Mouse (Mus musculus): ENCODE measurements around the gene Nectin1. TPM values are rescaled to one million over a fixed set of nuclear protein-coding genes. Genes with fewer than 3 reads are reported as not detected.

Nectin1 gene
- total and polyA plus RNA-seq, 3 experiments = 0.26 to 1.9 (median 1.8) TPM

GRCm38 (mm10) chr9:43754083-43754482 is 10.3 kb downstream of the Nectin1 start:
- Histone ChIP-seq H3K27me3 (replicated peaks) (no peaks in the 10 kb centered on the region), H3K9ac (ENCODE audit: insufficient read depth, low read depth) (no peak overlapping the region), H3K9me3 (replicated peaks; ENCODE audit: low read length) (no peaks in the 10 kb centered on the region), H3K27ac (ENCODE audit: insufficient read depth, low read depth) (no peak overlapping the region), H3K4me1 (ENCODE audit: control insufficient read depth in 1 of 2, insufficient read depth in 2 of 2) (peaks cover 14 to 42% of the 10 kb centered on the region in 2 experiments), H3K36me3 (replicated peaks in 1 of 2; ENCODE audit: control insufficient read depth in 1 of 2, insufficient read depth in 1 of 2, low read length in 1 of 2) (peaks cover 0 to 6% of the 10 kb centered on the region in 2 experiments), H3K4me2 (ENCODE audit: insufficient read depth, low read depth, poor library complexity, severe bottlenecking) (no peak overlapping the region), H3K79me2 (replicated peaks; ENCODE audit: control insufficient read depth, extremely low read depth, insufficient read depth, poor library complexity, severe bottlenecking) (no peaks in the 10 kb centered on the region), H3K4me3 (replicated peaks in 1 of 3; ENCODE audit: low read depth in 2 of 3, low read length in 2 of 3, poor library complexity in 1 of 3) (no peak overlapping the region)
- in situ Hi-C loops (cut with MboI; ENCODE audit: low pct_ligation_motif_present, low pct_unique_long_range_greater_than_20kb, low sequenced_read_pairs) (no loop called here), dilution Hi-C loops (cut with MboI; ENCODE audit: extremely low pct_ligation_motif_present, extremely low pct_unique_long_range_greater_than_20kb, low sequenced_read_pairs) (no loop called here)
- no peak for DNase-seq (ENCODE audit: extremely low read depth)
- no peak for TF ChIP-seq BHLHE40 (IDR thresholded peaks at IDR 0.05; ENCODE audit: low read depth, low read length)
- no peak for TF ChIP-seq CTCF (conservative IDR thresholded peaks at IDR 0.05 in 1 of 2, IDR thresholded peaks at IDR 0.05 in 1 of 2; ENCODE audit: low read depth in 2 of 2, low read length in 2 of 2)

- Histone ChIP-seq H3K27ac (ENCODE audit: insufficient read depth, low read depth) (no peak overlapping the region), H3K27me3 (replicated peaks) (no peaks in the 10 kb centered on the region), H3K36me3 (replicated peaks in 1 of 2; ENCODE audit: control insufficient read depth in 1 of 2, insufficient read depth in 1 of 2, low read length in 1 of 2) (peaks cover 0 to 6% of the 10 kb centered on the region in 2 experiments), H3K4me3 (replicated peaks in 1 of 3; ENCODE audit: low read depth in 2 of 3, low read length in 2 of 3, poor library complexity in 1 of 3) (no peak overlapping the region), H3K4me1 (ENCODE audit: control insufficient read depth in 1 of 2, insufficient read depth in 2 of 2) (peaks cover 14 to 47% of the 10 kb centered on the region in 2 experiments), H3K4me2 (ENCODE audit: insufficient read depth, low read depth, poor library complexity, severe bottlenecking) (no peak overlapping the region), H3K79me2 (replicated peaks; ENCODE audit: control insufficient read depth, extremely low read depth, insufficient read depth, poor library complexity, severe bottlenecking) (no peaks in the 10 kb centered on the region), H3K9ac (ENCODE audit: insufficient read depth, low read depth) (no peak overlapping the region), H3K9me3 (replicated peaks; ENCODE audit: low read length) (no peaks in the 10 kb centered on the region)
- dilution Hi-C loops (cut with MboI; ENCODE audit: extremely low pct_ligation_motif_present, extremely low pct_unique_long_range_greater_than_20kb, low sequenced_read_pairs) (no loop called here), in situ Hi-C loops (cut with MboI; ENCODE audit: low pct_ligation_motif_present, low pct_unique_long_range_greater_than_20kb, low sequenced_read_pairs) (no loop called here)
- DNase-seq (ENCODE audit: extremely low read depth) = no peak
- TF ChIP-seq PAX5 (IDR thresholded peaks at IDR 0.05; ENCODE audit: low read length) (no peak), RCOR1 (conservative IDR thresholded peaks at IDR 0.05; ENCODE audit: low read depth, low read length) (no peak)
Measured at GRCm38 (mm10) chr9:43754768-43755197, 11.0 kb downstream of the Nectin1 start.

- H3K4me2 ChIP-seq (ENCODE audit: insufficient read depth, low read depth, poor library complexity, severe bottlenecking) = no peak overlapping the region
- H3K79me2 ChIP-seq (replicated peaks; ENCODE audit: control insufficient read depth, extremely low read depth, insufficient read depth, poor library complexity, severe bottlenecking) = no peaks in the 10 kb centered on the region
- dilution Hi-C loops (cut with MboI; ENCODE audit: extremely low pct_ligation_motif_present, extremely low pct_unique_long_range_greater_than_20kb, low sequenced_read_pairs) = no loop called here
- H3K9me3 ChIP-seq (replicated peaks; ENCODE audit: low read length) = no peaks in the 10 kb centered on the region
- H3K4me3 ChIP-seq (replicated peaks in 1 of 3; ENCODE audit: low read depth in 2 of 3, low read length in 2 of 3, poor library complexity in 1 of 3) = no peak overlapping the region
- in situ Hi-C loops (cut with MboI; ENCODE audit: low pct_ligation_motif_present, low pct_unique_long_range_greater_than_20kb, low sequenced_read_pairs) = no loop called here
- no peak overlapping the region for H3K9ac ChIP-seq (ENCODE audit: insufficient read depth, low read depth)
- H3K27me3 ChIP-seq (replicated peaks) = no peaks in the 10 kb centered on the region
- peak; percentile 69 for DNase-seq (ENCODE audit: extremely low read depth)
- no peak overlapping the region for H3K27ac ChIP-seq (ENCODE audit: insufficient read depth, low read depth)
- peaks cover 0 to 5% of the 10 kb centered on the region in 2 experiments for H3K36me3 ChIP-seq (replicated peaks in 1 of 2; ENCODE audit: control insufficient read depth in 1 of 2, insufficient read depth in 1 of 2, low read length in 1 of 2)
- peaks cover 14 to 47% of the 10 kb centered on the region in 2 experiments for H3K4me1 ChIP-seq (ENCODE audit: control insufficient read depth in 1 of 2, insufficient read depth in 2 of 2)
- TF ChIP-seq PAX5 (IDR thresholded peaks at IDR 0.05; ENCODE audit: low read length) = no peak
- no peak for TF ChIP-seq TCF12 (IDR thresholded peaks at IDR 0.05; ENCODE audit: low read depth, low read length)
- no peak for TF ChIP-seq HCFC1 (IDR thresholded peaks at IDR 0.05; ENCODE audit: low read depth, low read length)
- no peak for TF ChIP-seq E2F4 (IDR thresholded peaks at IDR 0.05; ENCODE audit: insufficient replicate concordance, low read depth, low read length)
- peak; percentile 59; the same call in 1 of the 2 replicates for TF ChIP-seq IRF4 (IDR thresholded peaks at IDR 0.05; ENCODE audit: low read depth, low read length)
- no peak for TF ChIP-seq ZNF384 (IDR thresholded peaks at IDR 0.05; ENCODE audit: low read depth, low read length)
- TF ChIP-seq RAD21 (IDR thresholded peaks at IDR 0.05; ENCODE audit: low read depth, low read length) = no peak
- TF ChIP-seq ZKSCAN1 (IDR thresholded peaks at IDR 0.05; ENCODE audit: borderline replicate concordance, low read depth, low read length) = no peak
- no peak for TF ChIP-seq MYC (IDR thresholded peaks at IDR 0.05; ENCODE audit: low read depth, low read length)
- no peak for TF ChIP-seq MAFK (IDR thresholded peaks at IDR 0.05; ENCODE audit: insufficient replicate concordance, low read length)
- no peak for TF ChIP-seq MAX (IDR thresholded peaks at IDR 0.05; ENCODE audit: low read length)
- no peak for TF ChIP-seq MEF2A (IDR thresholded peaks at IDR 0.05; ENCODE audit: borderline replicate concordance, low read depth, low read length)
- TF ChIP-seq CHD1 (IDR thresholded peaks at IDR 0.05; ENCODE audit: low read depth, low read length) = no peak
- no peak for TF ChIP-seq UBTF (IDR thresholded peaks at IDR 0.05; ENCODE audit: low read depth, low read length)
- no peak for TF ChIP-seq POLR2A (IDR thresholded peaks at IDR 0.05; ENCODE audit: low read depth, low read length)
- TF ChIP-seq JUND (conservative IDR thresholded peaks at IDR 0.05; ENCODE audit: low read depth, low read length) = peak; percentile 59; the same call in 1 of the 2 replicates
- TF ChIP-seq TBP (conservative IDR thresholded peaks at IDR 0.05; ENCODE audit: low read depth, low read length) = no peak
- TF ChIP-seq JUN (IDR thresholded peaks at IDR 0.05; ENCODE audit: insufficient read depth, low read depth, low read length) = peak; percentile 18; the same call in 1 of the 2 replicates
- no peak for TF ChIP-seq CHD2 (IDR thresholded peaks at IDR 0.05; ENCODE audit: low read length)
- no peak for TF ChIP-seq USF1 (IDR thresholded peaks at IDR 0.05; ENCODE audit: low read depth, low read length)
- no peak for TF ChIP-seq GABPA (IDR thresholded peaks at IDR 0.05; ENCODE audit: insufficient replicate concordance, low read depth, low read length)
- no peak for TF ChIP-seq ZMIZ1 (IDR thresholded peaks at IDR 0.05; ENCODE audit: low read depth, low read length)
- no peak for TF ChIP-seq NELFE (IDR thresholded peaks at IDR 0.05; ENCODE audit: low read depth, low read length)
- no peak for TF ChIP-seq SIN3A (IDR thresholded peaks at IDR 0.05; ENCODE audit: low read length)
Measured at GRCm38 (mm10) chr9:43755464-43755863, 11.7 kb downstream of the Nectin1 start.
